Mouse (Mus musculus) hindlimb bud, embryonic 11.5 days (tissue): ENCODE measurements around the gene Megf8.

Source experiments
- DNase-seq: peaks from one replicate; pipeline ENCODE4 v3.0.0-alpha.2; 2012; ENCODE audit warnings: low read depth, low spot score; ENCODE audit errors: extremely low spot score

Megf8 gene

DNA sequence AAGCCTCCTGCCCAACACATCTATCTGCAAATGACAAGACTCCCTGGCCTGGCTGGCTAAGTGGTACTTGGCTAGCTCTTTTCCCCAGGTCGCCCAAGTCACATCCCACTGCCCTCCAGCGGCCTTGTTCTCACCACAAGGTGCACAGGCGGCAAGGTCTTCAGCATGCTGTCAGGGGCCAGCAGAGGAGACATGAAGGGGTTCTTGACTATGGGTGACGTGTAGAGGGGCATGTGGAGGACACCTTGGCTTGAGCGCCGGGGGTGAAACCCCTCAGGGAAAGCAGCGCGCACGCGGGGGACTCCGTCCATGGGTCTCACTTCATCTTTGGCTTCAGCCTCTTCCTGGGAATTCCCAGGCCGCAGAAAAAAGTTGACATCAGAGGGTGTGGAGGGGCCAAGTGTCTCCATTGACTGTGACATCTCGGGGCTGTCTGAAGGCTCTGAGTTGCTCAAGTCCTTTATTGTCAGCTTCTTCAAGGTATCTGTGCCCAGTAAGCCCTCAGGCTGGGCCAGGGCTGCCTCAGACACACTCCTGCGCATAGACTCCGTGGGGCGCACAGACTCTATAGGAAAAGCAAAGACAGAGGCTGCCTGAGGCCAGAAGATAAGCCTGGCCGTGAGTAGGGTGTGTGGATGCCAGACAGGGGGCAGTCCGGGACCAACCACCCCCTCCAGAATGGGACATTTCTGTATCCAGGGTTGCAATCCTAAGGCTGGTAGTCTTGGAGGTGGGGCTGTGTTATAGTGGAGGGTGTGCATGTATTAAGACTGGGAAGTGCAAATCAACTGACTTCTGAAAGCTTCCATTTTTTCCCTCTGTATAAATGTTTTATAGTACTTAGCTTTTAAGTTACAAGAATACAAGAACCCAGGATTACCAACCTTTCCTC lies 63.7 kb downstream of the Megf8 start:
- DNase-seq: no peak

DNA sequence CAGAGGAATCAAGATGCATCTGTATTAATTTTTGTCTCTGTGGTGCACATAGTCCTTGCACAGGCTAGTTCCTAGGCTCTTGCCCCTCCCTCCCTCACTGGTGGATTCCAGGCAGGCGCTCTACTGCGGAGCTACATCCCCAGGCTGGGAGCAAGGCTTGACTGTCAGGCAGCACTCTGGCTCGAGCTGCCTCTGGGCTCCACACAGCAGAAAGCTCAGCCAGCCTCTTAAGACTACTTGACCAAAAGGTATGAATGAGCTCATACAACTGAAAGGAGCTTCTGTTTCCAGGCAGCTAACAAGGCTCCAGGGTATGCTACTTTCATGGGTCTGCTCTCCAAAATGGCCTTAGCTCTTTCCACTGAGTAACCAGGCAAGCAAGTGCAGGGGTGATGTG lies 64.3 kb downstream of the Megf8 start:
- no peak for DNase-seq

DNA sequence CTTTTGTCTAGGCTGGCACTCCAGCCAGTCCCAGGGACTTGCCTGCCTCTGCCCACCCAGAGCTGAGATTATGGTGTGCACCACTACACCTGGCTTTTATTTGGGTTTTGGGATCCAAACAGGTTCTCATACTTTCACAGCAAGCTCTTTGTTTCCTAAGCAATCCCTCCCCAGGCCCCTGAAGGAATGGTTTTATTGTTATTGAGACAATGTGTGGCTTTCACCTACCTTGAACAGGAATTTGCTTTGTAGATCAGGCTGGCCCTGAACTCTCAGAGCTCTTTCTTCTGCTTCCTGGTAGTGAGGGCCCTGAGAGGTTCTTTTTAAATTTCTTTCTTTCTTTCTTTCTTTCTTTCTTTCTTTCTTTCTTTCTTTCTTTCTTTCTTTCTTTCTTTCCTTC lies 65.6 kb downstream of the Megf8 start:
- no peak for DNase-seq

DNA sequence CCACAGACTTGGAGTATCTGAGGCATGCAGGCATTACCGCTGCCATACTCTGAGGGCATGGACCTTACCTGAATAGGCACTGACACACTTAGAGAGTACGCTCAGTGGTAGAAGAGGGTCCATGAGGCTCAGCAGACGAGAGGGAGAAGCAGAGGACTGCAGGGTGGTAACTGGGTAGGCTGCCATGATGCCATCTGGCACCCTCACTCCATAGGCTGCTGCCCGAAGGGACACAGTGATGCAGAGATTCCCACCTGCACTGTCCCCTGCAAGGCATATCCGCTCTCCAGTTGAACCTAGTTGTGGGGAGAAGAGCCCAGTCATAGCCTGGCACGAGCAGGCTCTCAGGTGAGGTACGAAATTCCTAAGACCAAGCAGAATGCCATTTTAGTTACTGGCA lies 66.4 kb downstream of the Megf8 start:
- no peak for DNase-seq

GRCm38 (mm10) chr7:25383891-25384290 lies 66.9 kb downstream of the Megf8 start:
- DNase-seq: no peak

GRCm38 (mm10) chr7:25384318-25384717 lies 67.4 kb downstream of the Megf8 start:
- no peak for DNase-seq

DNA sequence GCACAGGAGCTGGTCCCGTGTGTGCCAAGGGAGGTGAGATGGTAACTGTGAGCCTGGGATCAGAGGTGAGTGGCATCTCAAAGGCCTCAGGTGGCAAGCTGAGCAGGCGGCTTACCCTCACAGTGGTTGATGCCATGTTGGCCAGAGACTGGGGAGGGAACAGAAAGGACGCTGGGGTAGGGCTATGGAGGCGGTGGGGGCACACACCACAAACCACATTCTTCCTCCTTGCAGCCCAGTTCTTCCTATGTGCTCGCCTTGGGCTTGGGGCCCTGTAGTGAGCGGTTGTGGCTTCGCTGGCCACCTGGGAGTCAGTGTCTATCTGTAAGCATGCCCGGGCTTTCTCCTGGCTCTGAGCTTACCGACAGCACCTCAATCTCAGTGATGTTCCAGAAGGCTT lies 67.9 kb downstream of the Megf8 start:
- DNase-seq: no peak

DNA sequence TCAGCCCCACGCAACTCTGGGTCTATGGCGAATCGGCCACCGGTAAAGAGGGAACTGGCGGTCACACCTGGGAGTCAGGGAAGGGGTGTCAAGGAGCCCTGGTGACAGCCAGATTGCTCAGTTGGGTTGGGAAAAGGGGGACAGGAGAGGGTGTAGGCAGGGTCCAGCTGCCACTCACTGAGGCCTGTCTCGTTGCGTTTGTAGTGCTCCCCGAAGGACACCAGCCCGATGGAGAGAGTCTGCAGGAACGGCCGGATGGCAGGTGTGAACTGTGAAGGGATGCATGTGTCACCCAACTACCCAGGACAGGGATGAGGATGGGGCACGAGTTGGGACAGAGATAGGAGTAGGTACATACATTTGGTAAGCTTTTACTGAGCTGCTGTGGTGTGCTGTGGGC lies 68.3 kb downstream of the Megf8 start:
- DNase-seq: no peak

DNA sequence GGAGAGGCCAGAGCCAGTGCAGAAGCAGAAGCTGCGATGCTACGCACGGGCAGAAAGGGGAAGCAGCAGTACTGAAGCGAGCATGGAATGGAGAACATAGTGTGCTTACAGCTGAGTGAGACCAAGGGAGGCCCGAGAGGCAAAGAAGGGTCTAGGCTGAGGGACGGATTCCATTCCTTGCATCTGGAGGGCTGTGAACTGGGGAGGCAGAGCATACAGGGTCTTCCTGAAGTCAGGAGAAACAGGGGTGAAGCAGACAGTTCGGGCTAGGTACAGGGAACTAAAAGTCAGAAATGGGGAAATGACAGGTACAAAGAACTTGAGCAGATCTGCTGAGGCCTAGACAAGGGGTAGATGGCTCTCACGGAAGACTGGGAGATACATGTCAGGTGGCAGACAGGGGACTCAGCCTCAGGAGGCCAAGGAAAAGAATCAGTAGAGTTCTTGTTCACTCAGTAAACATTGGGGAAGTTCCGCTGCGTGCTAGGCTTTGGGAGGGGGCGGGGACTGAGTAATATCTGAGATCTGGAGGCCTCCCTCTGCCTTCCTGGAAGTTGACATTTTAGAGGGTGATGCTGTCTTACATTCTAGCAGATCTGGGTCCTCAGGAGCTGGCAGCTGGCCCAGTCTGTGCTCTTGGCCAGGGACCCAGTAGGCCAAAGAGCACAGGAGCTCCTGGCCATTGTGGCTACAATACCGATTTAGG lies 69.0 kb downstream of the Megf8 start:
- DNase-seq: no peak

DNA sequence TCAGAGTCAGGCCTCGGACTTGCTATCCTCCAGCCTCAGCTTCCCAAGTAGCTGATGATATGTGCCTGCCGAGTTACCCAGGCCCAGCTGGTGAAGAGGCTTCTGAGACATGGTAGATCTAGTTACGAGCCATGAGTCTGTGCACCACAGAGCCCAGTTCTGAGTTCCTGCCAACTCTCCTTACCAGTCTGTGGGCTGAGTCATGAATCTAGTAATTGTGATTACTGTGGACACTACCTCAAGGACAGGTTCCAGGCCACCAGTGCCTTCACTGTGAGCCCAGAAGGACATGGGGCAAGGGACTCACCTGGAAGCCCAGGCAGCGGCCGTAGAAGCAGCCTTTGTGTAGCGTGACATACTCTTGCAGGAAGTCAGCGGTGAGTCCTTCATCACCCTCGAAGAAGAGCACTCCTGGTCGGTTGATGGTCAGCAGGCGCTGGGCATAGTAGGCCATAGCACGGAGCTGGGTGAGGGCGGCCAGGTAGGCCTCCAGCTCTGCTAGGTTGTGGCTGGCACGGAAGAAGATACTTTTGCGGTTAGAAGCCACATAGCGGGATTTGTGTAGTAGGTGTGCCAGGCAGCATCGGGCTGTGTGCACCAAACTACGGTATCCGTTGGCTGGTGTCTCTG lies 71.0 kb downstream of the Megf8 start:
- no peak for DNase-seq

DNA sequence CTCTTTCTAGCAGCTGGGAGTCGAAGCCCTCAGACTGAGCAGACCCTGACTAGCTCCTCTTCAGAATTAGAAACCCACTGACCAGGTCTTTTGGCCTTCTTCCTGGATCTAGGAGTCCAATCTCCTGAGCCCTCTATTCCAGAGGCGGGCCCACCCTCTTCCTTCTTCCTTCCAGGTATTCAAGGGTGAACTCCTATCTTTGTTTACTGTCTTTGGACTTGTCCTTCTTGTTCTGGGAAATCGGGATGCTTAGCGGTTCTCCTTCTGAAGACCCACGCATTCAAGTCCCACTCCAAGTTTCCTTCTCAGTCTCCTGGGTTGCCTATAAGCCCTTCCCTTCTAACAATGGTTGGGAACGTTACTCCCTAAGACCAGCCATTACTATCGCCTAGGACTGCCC lies 72.0 kb downstream of the Megf8 start:
- DNase-seq: no peak

GRCm38 (mm10) chr7:25390054-25390770 lies 73.2 kb downstream of the Megf8 start:
- DNase-seq: no peak

DNA sequence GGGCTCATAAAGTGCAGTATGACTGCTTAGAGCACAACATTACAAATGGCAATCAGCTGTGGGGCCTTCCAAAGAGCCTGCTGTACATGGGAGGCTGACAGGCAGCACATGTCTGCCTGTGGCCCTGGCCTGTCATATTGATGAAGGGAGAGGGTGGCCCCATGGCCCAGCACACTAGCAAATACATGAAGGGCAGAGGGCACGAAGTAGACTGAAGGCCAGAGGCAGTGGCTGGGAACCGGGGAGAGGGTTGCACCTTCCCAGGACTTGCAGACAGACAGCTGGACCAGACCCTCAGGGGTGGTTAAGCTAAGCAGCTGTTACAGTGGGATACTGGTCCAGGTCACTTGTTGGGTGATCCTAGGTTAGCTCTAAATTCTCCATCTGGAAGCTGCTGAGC lies 74.0 kb downstream of the Megf8 start:
- no peak for DNase-seq

- DNase-seq: no peak
These were observed 75.0 kb downstream of the Megf8 start for GRCm38 (mm10) chr7:25391856-25392453.

DNA sequence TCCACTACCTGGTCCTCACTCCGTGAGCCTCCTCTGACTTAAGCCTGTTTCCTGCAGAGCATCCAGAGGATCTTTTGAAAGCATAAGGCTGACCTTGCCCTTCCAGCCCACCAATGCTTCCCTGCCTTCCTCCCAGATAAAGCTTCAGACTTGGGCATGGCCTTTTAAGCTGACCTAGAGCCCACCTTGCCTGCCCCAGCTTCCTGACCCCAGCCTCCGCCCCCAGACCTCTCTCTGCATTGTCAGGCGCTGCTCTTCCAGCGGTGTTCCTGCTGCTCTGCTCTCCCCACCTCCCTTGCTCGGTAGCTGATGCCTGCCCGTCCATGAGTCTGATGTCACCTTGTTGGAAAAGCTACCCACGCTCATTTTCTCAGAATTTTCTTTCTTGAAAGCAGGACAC lies 75.9 kb downstream of the Megf8 start:
- DNase-seq: no peak

DNA sequence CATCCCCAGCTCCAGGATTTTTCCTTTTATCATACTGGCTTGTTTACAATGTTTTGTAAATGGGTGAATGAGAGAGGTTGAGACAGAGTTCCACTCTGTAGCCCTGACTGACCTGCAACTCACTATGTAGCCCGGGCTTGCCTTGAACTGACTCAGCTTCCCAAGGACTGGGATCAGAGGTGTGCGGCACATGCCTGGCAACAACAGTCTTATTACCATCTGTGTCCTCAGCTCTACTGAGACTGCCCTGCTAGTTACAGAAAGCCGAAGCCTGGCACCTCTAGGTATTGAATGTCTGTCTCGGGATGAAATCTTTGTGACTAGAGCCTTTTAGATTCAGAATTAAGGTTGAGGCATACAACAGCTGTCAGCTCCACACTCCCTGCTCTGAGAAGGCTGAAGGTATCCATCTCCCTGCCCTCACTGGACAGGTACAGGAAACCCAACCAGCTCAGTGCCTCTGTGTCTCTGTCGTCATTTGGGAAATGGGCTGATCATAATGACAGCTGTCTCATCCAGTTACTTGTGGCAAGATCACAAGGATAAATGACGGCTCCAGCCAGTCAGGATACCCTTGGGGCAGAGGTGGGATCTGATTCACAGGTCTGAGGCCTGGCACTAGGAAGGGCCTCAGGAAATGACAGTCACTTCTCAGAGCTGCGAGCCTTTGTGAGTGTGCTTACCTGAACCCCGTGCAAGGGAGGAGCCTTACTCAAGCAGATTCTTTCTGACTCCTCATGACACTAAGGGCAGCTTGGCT lies 76.7 kb downstream of the Megf8 start:
- no peak for DNase-seq

- DNase-seq: no peak
These were observed 77.8 kb downstream of the Megf8 start for GRCm38 (mm10) chr7:25394754-25395153.

- DNase-seq: no peak
These were observed 78.2 kb downstream of the Megf8 start for GRCm38 (mm10) chr7:25395186-25395557.

GRCm38 (mm10) chr7:25395558-25396521 lies 78.9 kb downstream of the Megf8 start:
- DNase-seq: peak; percentile 86
